Mouse (Mus musculus) testis, adult 2 months (tissue): ENCODE measurements around the gene Sim1.

Experiments
- CTCF ChIP-seq: fragments of 200-500 bp; IDR thresholded peaks from 2 replicates; pipeline ENCODE4 v1.5.1; 2012; ENCODE audit warnings: low read depth, mild to moderate bottlenecking, inconsistent platforms, low read length, moderate library complexity; ENCODE audit not compliant: control insufficient read depth, insufficient read depth, insufficient replicate concordance
- POLR2A ChIP-seq: fragments of 200-500 bp; IDR thresholded peaks from 2 replicates; pipeline ENCODE4 v1.6.1; 2012; ENCODE audit warnings: low read depth, mild to moderate bottlenecking, inconsistent platforms, low read length, moderate library complexity; ENCODE audit not compliant: control insufficient read depth

- TF ChIP-seq POLR2A (no peak), CTCF (no peak)
Observed at GRCm38 (mm10) chr10:50973625-50974024, 79.1 kb downstream of the Sim1 start.
